Mouse (Mus musculus): Measurements from ENCODE around the gene Mtmr3.

Gene Mtmr3

DNA sequence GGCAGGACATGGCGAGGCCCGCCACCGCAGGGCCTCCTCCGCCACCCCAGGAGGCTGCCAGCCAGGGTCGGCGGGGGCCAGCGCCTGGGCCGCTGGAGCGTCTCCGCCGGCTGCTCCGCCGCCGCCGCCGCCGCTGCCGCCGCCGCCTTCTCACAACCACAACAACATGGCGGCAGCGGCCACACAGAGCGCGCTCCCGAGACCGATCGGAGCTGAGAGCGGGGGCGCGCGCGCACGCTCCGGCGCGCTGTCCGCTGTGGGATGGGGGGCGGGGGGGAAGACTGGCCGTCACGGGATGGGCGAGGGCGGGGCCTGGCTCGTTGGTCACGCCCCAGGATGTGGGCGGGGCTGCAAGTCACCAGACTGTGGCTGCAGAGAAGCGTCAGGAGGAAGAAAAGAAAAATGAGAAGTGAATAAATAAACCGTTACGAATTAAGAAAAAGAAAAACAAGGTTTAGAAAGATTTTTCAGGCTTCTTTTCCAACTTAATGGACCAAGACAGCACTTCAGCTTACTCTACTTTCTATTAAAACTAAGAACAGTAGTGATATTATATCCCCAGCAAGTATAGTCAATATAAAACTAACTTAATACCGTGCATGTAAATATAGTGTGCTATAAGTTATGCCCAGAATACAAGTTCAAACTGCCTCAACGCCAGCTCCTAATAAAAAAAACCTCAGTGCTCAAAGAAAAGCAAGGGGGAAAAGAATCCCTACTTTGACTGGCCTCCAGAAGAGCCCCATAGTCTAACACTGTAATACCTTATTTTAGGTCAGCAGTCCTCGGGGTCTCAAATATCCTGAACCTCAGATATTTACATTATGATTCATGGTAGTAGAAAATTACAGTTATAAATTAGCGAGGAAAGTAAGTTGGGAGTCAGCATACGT, at the start of gene Mtmr3:
Gene Mtmr3, minus strand, starts transcription at position 256 of the 893 bp plus-strand sequence.
- DNase-seq: peak; percentile 97 to 99

DNA sequence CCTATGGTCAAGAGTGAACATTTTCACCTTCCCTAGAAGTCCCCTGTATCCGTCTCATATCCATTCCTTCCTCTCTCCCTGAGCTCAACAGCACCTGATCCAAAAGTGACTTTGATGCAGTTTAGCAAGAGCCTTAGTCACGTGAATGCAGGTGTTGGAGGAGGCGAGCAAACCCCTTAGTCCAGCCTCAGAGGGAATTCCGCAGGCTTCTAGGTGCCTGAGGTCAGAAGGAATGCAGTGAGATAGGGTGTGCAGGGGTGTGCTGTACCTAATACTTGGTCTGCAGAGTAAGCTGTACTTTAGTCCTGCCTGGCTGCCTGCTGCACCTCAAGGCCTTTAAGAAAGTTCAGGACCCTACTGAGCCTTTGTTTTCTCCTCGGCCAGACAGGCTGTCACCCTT, 49.1 kb upstream of the Mtmr3 start:
- DNase-seq: no peak

DNA sequence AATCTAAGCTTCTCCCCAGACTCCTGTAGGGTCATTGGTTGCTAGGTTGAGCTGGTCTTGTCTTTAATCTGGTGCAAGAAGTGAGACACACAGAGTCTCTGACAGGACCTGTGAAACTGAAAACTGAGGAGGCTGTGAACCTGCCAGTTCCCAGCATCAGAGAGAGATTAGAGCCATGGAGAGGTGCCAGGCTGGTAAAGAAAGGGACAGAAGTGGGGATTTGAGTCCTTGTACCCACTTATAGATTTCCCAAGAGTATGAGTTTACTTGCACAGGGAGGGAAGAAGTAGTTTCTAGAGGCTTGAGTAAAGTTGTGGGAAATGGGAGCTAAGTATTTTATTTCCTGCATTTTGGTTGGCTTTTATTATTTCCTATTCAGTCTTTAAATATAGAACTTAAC, 46.5 kb upstream of the Mtmr3 start:
- no peak for DNase-seq

DNA sequence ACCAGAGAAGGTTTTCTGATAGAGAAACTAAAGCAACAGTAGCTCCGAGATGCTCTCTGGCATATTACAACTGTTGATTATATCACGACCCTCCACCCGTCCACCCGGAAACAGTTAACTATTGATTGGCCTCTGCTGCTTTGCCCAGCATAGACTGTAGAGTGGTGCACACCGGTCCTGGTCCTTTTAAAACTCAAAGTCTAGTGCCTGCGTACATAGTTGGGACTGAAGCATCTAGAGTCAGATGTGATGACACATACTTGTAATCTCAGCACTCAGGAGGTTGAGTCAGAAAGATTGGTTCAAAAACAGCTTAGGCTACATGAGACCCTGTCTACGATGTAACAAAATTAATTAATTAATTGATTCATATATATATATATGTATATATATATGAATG, 43.6 kb upstream of the Mtmr3 start:
- DNase-seq: no peak

DNA sequence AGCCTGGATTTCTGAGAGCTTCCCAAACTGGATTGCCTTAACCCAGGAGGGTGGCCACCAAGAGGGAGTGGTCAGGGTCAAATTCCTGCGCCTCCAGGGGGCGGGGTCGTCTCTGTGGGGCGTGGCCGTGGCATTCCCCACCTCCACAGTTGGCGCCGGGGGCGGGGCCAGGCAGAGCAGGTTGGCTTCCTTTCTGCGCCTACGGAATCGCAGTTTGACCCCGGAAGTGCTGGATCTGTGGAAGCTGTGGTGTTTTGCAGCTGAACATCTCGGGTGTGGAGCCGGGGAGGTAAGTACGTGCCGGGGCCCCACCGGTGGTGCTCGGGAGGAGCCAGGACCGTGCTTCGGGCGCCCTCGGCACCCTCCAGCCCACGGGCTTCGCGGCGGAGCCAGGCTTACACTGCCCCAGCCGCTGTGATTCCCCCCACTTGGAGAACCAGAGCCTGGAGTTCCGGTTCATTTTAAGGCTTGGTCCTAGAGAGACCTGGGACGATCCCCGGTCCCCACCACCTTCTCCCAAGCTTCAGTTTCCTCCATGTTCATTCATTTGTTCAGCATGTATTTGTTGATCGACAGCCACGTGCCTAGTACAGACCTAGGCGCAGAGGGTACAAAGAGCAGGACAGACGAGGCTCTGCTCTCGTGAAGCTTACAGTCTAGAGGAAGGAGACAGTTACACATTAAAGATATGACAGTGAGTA, 43.0 kb upstream of the Mtmr3 start, which contains the start of gene Ascc2:
Gene Ascc2, plus strand, starts transcription at position 214 of the 701 bp plus-strand sequence.
- peak; percentile 97 to 100 for DNase-seq

DNA sequence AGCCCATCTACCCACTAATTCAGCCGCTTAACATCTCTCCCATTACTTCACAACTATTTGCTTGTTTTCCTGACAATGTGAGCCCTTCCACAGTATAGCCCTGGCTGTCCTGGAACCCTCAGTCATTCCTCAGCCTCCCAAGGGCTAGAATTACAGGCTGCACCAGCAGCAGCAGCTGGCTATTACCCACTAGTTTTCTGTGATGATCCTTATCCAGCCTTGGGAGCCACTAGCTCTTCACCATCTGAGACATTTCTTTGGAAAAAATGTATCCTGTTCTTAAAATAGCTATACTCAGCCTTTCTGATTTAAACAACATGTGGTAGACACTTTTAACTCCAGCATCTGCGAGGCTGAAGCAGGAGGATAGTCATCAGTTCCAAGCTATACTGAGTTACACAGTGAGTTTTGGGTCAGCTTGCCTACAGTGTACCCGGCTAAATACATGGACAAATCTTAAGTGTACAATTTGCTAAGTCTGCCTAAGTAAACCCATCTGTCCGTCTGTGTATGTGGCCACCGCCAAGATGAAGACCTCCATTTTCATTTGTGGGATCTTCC, 42.2 kb upstream of the Mtmr3 start:
- peak in 1 of 2 experiments; percentile 13 for DNase-seq

DNA sequence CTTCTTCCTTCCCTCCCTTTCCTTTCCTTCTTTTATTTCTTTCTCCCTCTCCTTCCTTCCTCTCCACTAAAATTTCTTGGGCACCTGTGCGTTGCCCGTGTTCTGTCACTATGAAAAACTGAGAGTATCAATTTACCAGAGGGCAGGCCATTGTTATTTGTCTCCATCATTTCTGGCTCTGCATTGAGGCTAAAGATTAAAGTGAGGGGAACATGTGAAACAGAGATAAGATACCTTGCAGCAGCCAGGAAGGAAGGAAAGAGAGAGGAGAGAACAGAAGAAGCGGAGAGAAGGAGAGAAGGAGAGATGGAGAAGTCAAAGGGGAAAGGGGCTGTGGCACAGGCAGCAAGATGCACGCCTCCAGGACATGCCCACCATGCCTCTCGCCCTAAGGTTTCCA, 39.7 kb upstream of the Mtmr3 start:
- DNase-seq: no peak

DNA sequence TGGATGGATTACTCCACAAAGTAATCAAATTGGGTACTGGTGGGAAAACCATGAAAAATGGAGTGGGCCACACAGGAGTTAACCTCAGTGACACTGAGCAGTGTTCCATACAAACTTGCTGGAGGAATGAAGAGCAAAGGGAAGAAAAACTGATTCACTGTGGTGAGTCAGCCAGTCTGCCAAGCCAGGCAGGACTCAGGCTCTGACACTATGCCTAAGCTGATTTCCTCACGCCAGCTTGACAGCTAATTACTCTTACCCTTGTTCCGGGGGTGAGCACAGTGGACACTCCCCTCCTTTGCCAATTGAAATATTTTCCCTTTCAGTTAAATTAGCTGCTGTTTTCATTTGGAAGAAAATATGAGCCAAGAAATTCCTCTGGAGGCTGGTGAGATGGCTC, 38.8 kb upstream of the Mtmr3 start:
- no peak for DNase-seq

DNA sequence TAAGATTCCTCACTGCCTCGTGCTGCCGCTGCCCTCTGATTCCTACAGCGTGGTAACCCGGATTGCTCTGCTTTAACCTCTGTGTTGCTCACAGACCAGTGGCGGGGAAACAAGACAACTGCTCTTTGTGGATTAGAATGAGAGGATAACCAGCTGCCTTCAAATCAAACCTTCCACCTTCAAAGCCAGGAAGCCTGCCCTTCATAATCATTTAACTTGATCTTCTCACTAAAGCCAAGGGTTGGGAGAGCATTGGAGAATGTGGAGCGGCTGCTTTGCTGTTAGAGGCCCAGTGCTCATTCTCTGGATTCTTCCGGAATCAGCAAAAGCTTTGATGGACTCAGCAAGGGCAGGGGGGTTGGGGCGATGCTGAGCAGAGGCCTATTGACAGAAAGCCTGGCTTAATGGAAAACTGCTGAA, 35.2 kb upstream of the Mtmr3 start:
- peak; percentile 62 to 71 for DNase-seq

DNA sequence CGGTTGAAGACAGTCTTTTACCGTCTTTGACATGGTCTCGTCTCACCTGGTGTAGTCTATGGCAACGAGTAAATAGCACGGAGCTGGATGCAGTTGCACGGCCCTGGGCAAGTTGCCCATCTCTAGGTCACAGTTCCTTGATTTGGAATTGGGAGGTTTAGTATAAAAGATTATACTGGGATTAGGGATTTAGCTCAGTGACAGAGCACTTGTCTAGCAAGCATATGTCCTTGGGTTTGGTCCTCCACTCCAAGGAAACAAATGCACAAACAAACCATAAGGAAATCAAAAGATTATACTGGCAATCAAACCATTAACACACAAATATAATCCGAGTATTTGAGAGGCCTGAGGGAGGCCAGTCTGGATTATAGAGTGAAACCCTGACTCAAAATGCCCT, 33.0 kb upstream of the Mtmr3 start:
- peak in 1 of 2 experiments; percentile 39 for DNase-seq

DNA sequence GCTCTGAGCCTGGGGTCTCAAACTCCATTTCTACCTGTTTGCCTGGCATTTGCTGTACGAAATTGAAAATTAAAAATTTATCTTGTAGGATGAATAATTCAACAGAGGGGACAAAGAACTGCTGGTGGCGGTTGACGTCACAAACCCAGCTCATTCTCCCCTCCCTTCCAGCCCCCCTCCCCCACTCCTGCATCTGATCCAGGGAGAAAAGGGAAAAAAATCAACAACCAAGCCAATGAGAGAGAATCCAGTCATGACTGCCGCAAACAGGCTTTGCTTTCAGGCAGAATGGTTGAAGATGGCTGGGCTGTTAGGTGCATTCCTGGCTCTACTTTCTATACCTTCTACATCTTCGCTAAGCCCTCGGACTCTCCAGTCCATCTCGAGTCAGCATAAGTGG, 31.3 kb upstream of the Mtmr3 start:
- DNase-seq: no peak

DNA sequence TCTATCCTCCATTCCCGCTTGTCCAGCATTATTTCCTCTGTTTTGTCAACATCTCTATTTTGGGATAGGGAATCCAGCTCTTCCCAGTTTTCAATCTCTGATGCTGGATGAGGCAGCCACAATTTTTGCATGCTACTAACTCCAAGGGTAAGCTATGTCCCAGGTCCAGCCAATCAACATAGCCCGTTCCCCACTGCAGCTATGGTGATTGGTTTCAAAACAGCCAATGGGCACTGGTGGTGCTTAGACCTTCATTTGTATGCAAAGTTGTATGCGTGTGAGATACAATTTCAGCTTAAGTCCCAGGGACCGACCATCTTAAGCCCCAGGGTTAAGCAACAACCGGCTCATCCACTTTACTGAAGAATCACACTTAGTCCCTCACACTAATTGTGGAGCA, 28.3 kb upstream of the Mtmr3 start:
- DNase-seq: no peak

DNA sequence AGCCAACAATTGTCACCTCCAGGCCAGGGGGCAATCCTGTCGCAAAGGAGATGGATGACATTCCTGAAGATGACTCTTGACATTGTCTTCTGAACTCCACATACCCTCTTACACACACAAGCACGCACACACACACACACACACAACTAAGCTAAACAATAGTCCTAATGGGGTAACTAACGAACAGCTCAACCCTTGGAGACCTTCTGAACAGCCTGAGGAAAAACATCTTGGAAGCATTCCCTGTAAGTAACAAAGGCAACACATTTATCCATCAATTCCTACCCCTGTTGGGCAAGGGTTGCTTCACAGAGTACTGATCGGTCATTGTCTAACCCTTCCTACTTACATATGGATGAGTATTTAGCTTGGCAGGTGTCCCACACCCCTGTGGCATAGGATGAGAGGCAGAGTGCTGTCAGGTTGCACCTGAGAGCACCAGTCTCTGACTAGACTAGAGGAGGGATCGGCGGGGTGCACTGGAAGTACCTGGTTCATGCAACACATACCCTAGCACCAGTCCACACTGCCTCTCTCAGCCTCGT, 27.9 kb upstream of the Mtmr3 start:
- DNase-seq: peak in 1 of 2 experiments; percentile 25

DNA sequence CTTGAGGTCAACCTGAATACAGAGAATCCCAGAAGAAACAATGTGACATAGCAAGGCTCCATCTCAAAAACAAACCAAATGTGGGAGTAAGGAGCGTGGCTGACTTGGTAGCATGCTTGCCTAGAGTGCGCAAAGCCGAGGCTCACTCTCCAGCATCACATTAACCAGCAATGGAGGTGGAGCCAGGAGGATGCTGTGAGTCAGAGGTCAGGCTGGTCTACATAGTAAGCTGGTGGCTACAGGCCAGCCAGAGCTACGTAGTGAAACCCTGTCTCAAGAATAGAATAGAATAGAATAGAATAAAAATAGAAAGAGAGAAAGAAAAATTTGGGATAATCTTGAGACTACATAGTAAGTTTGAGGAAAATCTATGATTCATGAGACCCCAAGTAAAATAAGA, 27.2 kb upstream of the Mtmr3 start:
- peak in 1 of 2 experiments; percentile 36 for DNase-seq

DNA sequence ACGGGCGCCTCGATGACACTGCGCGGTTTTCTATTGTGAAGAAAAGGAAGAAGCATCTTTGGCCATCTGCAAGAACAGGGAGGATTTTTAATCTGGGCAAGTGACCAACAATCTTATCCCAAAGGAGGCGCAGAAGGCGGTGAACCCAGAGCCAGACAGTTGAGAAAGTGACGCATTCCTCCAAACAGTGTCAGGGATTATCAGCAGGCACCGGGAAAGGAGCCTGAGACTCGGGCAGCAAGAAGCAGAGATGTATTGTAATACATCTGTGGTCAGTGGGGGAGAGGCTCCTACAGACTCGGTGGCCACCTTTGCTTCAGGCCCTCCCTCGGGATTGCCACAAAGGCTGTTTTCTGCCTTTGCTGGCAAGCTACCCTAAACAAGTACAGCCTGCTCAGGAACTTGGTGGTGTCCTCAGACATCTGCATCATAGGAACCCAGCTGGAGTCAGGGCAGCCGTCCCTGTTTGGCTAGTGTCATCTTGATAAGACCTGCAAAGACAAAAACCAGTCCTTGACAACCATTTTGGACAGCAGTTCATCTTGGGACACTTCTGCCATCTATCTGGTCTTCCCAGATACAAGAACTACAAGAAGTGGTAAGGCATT, 25.9 kb upstream of the Mtmr3 start:
- no peak for DNase-seq

DNA sequence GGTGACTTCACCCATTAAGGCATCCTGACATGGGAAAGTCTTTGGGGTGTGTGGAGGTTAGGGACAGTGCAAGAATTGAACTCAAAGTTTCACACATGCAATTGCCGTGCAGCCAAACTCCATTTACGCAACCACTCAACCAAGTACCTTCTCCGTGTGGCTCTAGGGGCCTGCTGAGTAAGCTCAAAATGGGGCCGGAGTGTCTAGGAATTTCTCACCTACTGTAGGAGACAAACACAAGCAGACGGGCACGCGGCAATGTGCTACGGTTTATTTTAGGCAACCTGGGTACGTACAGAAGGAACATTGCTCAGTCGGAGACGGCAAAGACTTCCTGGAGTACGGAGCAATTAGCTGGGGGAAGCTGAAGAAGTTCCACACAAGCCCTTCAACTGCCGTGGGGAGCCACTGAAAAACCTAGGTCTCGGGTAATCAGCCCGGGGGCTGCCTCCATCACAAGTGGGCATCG, 25.4 kb upstream of the Mtmr3 start, which contains the start of gene Gm11032:
Gene Gm11032, plus strand, starts transcription at position 51 of the 469 bp plus-strand sequence.
- no peak for DNase-seq

DNA sequence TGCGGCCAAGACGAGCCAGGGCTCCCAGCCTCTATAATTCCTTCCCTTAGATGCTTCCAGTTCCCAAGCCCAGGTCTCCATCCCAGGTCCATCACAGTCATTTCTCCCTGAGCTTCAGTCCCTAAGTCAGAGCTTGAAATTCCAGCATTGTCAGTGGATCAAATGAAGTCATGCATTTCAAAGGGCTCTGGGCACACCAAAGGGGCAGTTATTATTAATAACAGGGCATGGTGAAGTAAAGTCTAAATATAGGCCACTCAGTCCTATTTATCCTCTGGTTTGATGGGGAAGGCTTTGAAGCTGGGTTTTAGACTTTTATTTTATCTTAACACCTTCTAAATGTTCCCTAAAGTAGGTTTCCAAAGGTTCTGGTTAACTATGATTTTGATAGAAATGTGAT, 17.2 kb upstream of the Mtmr3 start:
- no peak for DNase-seq

DNA sequence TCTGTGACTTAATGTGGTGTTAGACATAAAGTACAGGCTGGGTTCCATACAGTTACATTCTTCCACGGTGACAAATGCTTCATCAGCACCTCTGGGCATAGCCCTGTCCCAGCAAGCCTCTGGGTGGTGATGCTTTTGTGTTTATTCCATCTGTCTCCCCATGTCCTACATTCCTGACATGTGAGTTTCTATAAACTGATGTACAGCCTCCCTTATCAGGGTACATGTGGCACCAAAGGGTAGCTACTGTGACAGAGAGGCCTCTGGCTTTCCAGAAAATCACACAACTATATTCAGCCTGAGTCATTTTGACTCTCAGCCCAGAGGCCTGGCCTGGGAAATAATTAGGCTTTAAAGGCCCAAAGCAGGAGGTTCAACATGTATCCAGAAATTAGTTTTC, 11.9 kb upstream of the Mtmr3 start:
- DNase-seq: no peak

DNA sequence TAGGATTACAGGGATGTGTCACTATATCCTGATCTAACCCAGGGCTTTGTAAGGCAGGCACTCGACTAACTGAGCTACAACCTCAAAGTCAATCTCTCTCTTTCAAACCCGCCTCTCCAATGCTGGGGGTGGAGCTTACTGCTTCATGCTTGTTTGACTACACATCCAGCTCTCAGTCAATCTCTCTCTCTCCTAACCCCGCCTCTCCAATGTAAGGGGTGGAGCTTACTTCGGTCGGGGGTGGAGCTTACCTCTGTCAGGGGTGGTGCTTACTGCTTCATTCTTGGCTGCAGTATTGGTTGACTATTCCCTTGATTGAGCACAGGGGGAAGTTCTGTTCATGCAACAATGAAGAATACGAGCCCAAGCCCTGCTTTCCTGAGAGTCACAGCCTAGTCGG, 10.8 kb upstream of the Mtmr3 start:
- DNase-seq: peak in 1 of 2 experiments; percentile 61

DNA sequence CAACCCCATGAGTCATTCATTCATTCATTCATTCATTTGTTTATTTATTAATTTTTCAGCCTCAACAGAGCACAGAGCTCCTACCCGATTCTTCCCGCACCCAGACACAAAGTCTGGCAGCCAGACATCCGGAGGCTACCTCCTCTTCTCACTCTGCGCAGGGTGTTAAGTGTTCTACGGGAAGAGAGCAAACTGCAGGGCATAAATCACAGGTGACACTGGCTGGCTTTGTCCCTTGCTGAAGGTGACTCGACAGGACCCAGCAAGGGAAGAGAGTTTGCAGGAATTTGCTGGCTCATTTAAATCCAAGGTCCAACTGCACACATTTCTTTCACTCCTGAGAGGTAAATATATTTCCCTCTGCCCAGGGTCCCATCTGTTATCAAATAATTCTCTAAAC, 9.8 kb upstream of the Mtmr3 start:
- DNase-seq: peak; percentile 47 to 49

DNA sequence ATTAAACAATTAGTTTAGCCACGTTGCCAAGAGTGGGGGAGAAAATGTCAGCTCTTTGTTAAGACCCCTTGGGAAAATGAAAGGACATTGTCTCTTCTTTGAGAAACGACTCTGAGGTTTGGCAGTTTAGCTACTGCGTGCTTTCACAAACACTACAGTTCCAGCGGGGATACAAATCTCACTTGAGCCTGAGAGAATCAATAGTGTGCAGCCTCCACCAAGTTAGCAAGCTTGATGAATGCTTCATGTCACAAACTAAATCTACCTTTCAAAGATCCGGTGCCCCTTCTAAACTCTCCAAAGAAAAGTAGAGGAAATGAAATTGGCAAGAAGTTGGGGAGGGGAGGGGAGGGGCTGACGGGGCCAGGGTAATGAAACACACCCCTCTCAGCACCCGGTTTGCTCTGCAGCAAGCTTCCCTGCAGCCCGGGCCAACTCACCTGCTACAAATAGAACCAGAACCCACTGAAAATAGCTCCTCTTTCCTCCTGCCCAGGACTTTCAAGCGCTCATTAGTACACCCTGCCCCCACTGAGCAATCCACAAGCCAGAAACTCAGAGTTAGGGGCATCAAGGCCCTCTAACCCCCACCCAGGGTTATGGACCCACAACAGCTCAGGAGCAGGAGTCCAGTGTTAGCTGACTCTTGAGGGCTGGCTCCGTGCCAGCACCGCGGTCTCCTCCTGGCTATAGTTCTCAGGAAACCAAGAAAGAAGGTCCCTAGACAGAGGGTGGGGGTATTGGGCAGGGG, 8.2 kb upstream of the Mtmr3 start:
- peak; percentile 42 to 69 for DNase-seq

DNA sequence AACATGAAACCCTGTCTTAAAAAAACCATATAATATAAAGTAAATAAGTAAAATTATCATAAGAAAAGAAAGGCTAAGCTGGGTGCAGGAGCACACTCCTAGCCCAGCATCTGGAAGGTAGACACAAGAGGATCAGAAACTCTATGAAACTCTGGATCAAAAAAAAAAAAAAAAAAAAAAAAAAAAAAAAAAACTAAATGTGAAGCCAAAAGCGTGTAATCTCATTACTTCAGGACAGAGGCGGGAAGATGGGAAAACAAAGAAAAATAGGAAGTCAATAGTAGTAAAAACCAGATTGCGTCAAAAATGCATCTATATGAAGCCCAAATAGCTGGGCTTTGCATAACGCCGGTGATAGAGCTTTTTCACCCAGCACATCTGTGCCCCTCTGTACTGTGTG, 7.2 kb upstream of the Mtmr3 start:
- no peak for DNase-seq

Measured in kidney, postnatal 36 days (tissue).